Mouse (Mus musculus): Measurements from ENCODE around the gene Frmd4b.

DNA sequence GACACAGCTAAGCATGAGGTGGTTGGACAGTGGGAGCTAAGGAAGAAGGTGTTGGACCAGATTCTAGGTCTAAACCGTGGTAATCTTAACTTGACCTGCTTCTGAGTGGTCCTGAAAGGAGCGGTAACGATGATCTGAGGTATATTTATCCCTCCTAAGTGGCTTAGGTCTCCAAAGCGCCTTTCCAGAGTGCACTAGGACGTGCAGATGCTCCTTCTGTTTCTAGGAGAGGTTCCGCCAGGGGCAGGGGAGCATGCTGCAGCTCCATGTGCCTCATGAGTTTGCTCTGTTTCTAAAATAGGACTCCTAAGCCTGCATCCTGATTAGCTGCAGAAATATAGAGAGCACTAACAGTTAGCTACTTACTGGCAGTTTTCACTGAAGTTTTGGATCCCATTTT, 117.1 kb downstream of the Frmd4b start:
- TF ChIP-seq CTCF (IDR thresholded peaks at IDR 0.05; ENCODE audit: low read depth, low read length): no peak
- TF ChIP-seq POLR2A (IDR thresholded peaks at IDR 0.05; ENCODE audit: extremely low read depth, insufficient read depth, low read length): no peak

Measured in liver, adult 2 months (tissue).